Mouse (Mus musculus) spleen, postnatal 10 days (tissue): ENCODE measurements around the gene Pfpl.
A peak's percentile ranks its signal among the peaks of the same experiment; 100 is the strongest.

Experiments used
- DNase-seq, 2 experiments: peaks; one replicate each; pipeline ENCODE4 v3.0.0; 2021 to 2022; ENCODE audit warnings: low spot score in 2 of 2

Pfpl gene

DNA sequence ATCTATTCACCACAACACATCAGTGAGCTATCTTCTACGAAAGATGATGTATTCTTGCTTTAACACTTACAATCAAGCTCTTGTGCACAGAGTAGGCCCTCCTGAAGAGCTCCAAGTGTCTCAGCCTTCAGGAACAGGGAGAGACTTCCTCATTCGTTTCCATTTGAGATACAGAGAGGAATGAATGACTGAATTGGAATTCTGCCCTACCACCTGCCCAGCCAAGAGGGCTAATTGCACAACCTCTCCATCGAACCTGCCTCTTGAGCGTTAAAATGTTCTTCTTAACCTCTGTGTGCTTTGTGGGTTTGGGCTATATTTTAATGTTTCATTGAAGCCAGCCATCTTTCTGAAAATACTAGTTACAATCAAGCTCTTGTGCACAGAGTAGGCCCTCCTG is 37.0 kb downstream of the Pfpl start:
- DNase-seq = no peak

DNA sequence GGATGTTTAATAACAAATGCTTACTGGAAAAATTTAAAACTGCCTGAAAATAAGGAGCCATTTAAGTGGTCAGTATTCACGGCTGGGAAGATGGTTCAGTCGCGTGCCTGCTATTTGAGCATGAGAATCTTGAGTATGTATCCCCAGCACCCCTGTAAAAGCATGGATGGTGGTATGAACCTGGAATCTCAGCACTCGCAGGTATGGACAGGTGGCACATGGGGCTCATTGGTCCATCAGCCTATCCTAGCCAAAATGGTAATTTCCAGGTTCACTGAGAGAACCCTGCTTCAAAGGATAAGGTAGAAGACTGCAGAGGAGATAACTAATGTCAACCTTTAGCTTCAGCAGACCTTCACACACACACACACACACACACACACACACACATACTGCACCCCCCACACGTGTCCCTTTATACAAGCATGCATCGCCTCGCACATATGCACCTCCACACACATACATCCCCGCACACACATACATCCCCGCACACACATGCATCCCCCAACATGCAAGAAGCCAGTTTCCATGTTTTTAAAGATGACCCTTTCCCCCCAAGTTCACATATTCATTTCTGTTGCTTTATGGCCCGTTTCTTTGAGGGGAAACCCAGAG is 37.9 kb downstream of the Pfpl start:
- no peak for DNase-seq

DNA sequence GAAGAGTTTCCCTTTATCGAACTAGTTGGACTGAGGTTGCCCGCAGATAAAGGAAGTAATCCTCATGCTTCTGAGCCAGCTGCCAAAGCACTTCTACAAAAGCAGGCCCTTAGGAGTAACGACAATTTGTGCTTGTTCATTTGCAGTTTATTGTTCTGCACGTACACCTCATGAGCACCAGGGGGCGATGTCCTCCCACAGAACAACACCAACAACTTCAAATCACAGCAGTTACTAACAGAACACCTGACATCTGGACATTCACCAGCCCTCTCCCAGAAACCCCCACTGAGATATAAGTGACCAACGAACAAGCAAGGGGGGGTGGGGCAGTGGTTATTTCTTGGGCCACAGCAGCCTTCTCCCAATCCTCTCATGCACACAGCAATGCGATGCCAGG is 38.5 kb downstream of the Pfpl start:
- DNase-seq = peak in 1 of 2 experiments; percentile 67

DNA sequence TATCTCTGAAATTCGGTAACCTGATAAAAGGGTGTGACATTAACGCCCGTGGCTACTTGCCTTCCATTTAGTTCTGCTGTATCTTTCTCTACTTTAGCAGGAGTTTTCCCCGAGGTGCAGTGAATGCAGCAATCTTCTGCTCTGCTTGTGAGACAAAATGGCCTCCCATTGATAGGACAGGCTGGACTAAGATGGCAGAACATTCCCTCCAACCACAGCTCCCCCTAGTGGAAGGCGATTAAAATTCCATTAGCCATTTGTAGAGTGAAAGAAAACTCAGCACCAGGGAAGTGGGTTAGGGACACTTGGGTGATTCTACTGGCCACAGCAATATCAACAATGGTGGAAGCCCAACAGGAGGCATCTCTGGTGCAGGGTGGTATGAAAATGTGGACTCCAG is 39.7 kb downstream of the Pfpl start:
- peak in 1 of 2 experiments; percentile 52 for DNase-seq

DNA sequence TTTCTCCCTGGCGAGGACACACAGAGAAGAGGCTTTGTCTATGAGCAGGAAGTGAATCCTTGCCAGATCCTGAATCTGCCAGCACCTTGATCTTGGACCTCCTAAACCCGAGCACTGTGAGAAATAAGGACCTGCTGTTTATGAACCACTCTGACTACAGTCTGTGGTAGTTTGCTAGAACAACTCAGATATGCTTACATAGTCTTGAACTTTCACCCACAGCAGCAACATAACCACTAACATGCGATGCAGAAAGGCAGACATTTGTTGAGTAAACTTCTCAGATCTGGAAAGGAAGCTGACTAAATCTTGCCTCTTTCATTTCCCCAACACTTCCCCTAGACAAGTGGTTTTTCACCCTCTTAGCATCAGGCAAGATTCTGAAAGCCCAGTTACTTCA is 44.2 kb downstream of the Pfpl start:
- DNase-seq = no peak

DNA sequence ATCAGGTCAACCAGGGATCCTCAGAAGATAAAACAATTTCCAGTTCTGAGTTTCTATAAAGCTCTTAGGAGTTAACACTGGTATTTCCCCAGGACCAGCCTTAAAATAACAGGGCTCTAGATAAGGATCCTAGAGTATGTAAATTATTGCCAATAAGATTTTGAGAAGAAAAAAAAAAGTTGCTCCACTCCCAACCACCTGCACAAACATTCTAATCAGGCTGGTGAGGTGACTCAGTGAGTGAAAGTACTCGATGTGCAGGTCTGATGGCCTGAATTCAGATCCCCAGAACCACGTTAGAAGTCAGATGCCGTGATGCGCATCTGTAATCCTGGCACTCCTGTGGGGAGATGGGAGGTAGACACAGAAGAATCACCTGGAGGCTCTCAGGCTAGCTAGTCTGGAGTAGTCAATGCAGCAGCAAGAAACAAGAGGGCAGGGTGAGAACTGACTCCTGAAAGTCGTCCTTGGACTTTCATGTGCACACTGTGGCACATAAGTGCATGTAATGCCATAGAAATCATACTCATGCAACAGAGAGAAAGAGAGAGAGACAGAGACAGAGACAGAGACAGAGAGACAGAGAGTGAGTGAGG is 44.8 kb downstream of the Pfpl start:
- DNase-seq = no peak

DNA sequence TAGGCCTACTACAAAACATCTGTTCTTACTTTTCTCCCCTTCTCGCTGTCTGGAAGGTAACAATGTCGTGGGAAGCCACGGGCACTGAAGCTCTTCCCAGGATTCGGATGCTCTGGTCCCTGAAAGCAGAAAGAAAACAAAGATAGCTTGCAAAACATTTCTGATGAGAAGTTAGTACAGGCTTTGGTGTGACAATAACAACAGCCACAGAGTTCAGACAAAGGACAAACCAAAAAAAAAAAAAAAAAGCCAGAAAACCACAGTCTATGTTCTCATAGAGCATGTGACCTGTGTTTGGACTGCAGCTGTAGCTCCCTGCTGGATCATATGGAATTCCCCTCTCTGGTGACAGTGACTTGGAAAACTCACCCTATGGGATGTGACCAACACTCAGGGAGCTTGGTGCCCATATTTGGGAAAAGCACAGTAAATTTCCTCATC is 45.5 kb downstream of the Pfpl start:
- no peak for DNase-seq

DNA sequence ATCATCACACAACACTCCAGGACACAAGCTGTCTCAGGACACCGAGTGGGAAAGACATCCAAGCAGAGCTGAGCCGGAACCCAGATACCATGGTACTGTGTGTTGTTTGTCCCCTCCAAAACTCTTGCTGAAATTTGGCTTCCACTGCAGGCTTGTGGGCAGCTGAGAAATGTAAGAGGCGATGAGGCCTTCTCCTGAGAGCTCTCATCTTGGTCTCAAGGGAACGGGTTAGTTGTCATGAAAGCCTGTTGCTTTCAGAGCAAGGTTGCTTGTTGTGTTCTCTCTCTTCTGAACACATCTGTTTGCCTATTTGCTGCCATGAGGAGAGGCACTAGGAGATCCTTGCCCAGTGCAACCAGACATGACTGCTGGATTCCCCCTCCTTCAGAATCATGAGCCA is 46.2 kb downstream of the Pfpl start:
- DNase-seq = no peak

DNA sequence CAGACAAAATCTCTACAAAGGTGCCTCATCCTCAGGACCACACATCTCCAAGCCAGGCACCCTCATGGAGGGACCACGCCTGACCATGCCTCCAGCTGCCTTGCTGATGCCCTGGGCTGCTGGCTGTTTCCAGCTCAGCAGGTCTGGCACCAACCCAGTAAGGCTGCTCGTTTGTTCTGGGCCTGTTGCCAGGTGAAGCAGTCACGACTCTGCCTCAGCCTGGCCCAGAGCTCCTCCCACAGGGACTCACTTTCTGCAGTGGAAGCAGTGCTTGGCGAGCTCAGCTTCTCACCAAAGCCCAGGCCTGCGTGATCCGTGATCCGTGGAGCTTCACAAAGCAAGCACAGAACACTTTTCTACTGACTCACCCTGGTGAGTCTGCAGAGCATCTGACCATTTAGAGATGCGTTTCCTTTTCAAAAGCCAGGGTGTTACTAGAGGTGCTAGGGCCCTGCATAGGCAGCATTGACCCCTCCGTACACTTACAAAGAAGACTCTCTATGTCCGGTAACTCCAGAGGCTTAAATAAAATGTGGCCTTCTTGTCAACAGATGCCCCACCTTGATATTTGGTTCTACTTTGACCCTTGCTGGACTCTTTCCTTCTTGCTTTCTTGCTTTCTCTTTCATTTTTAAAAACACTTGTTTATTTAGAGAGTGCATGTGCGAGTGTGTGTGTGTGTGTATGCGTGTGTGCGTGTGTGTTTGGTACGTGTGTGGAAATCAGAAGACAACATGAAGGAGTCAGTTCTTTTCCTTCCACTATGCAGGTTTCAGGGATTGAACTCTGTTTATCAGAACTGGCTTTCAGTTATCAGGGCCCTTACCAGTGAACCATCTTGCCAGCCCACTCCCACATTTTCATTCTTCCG is 47.9 kb downstream of the Pfpl start:
- peak in 1 of 2 experiments; percentile 57 for DNase-seq

DNA sequence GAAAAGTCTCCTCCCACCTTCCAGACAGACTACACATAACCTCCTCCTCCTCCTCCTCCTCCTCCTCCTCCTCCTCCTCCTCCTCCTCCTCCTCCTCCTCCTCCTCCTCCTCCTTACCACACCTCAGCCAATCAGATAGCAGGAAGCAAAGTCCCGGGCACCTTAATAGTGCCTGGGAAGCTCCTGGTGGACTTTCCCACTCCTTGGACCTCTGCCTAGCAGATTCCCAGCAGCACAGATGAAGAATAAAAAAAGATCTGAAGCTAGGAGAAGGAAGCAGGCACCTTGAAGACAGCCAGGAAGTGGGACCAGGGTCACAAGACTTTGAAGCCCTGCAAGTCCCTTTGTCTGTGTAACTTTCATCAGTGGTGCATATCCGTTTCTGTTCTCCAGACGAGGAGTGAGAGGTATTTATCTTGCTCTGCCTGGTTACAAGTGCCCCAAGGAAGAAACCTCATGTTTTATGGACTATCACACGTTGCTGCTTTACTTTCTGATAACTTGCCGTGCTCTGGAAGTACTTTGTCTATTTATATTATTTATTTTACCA is 49.1 kb downstream of the Pfpl start:
- no peak for DNase-seq

DNA sequence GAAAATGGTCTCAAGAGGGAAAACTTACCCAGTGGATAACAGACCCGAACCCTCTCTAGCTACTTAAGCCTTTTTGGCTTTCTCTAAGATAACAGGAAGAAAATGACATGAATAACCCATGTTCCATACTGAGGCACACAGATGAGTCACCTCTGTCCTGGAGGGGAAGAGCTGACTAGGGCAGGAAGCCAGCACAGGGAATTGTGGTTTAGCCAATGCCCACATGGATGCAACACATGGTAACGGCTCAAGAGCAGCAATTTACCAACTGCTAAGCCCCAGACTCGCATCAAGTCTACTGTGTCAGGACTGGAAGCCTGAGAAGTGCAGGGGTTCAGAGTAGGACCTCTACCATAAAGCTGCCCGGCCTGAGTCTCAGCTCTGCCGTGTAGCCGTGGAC is 50.7 kb downstream of the Pfpl start:
- no peak for DNase-seq
